Comparison of ENCODE assay signal across 14 mouse cellular contexts in genomic region chr19:53111996-53112590, GRCm38 (mm10). TPM values are rescaled to one million over a fixed set of nuclear protein-coding genes. Genes with fewer than 3 reads are reported as not detected.
DNase-seq lines count a peak whose midpoint lies in the region; ATAC-seq and TF ChIP-seq lines count a peak whose summit lies in the region.
"Had no signal": no experiment of that assay in that cellular context is flagged by ENCODE, and none has a peak within 500 bp of the region (broad histone marks: within the 10 kb centered on the region; RNA-seq: fewer than 3 reads in every experiment).

No protein-coding gene starts in this region.

- 57% methylated on average over 7 of the region's 7 CpGs for WGBS in intestine, postnatal 0 days
- WGBS in intestine, embryonic 15.5 days = 66% methylated on average over 7 of the region's 7 CpGs
- 37% methylated on average over 7 of the region's 7 CpGs for WGBS in lung, adult 2 months

- H3K27ac ChIP-seq in intestine, postnatal 0 days (ENCODE audit: low read depth, low read length) = 0 out of 2 replicates have a peak overlapping the region, but pooled peaks have one; percentile 46
- H3K27ac ChIP-seq in intestine, embryonic 15.5 days = no peak overlapping the region
- H3K27ac ChIP-seq: heart, embryonic 15.5 days; liver, embryonic 12.5 days had no signal

- DNase-seq in frontal cortex, postnatal 25 days (ENCODE audit: low spot score in 2 of 2) = no peak
- DNase-seq in lung, postnatal 36 days = peak; percentile 38
- no peak for DNase-seq in lung, adult 2 months
- DNase-seq in brain, adult 2 months (ENCODE audit: low read depth, low spot score) = peak; percentile 30
- no peak for DNase-seq in cerebellum, adult 9-11 months
- DNase-seq: adrenal gland, postnatal 36 days; embryo, embryonic 11 days; spleen, adult 18-20 months; thymus, adult 18-20 months had no signal

- no peaks in the 10 kb centered on the region for H3K4me1 ChIP-seq in intestine, postnatal 0 days (replicated peaks; ENCODE audit: control insufficient read depth, insufficient read depth, low read length)
- no peaks in the 10 kb centered on the region for H3K4me1 ChIP-seq in intestine, embryonic 15.5 days (replicated peaks)
- H3K4me1 ChIP-seq in lung, adult 2 months (ENCODE audit: control insufficient read depth, insufficient read depth, low read length) = peaks cover 4% of the 10 kb centered on the region
- H3K4me1 ChIP-seq: liver, embryonic 12.5 days had no signal

- H3K4me3 ChIP-seq in intestine, postnatal 0 days (ENCODE audit: low read depth, low read length) = no peak overlapping the region
- no peak overlapping the region for H3K4me3 ChIP-seq in intestine, embryonic 15.5 days (replicated peaks)
- H3K4me3 ChIP-seq in lung, adult 2 months (replicated peaks; ENCODE audit: extremely low read depth, low read depth, low read length) = no peak overlapping the region
- H3K4me3 ChIP-seq: heart, embryonic 15.5 days; liver, embryonic 12.5 days had no signal

- H3K9me3 ChIP-seq in intestine, postnatal 0 days (ENCODE audit: control insufficient read depth) = no peaks in the 10 kb centered on the region
- no peaks in the 10 kb centered on the region for H3K9me3 ChIP-seq in intestine, embryonic 15.5 days
- H3K9me3 ChIP-seq: heart, embryonic 15.5 days; liver, embryonic 12.5 days had no signal

- H3K27me3 ChIP-seq in intestine, postnatal 0 days (replicated peaks; ENCODE audit: control insufficient read depth, insufficient read depth, low read length) = no peaks in the 10 kb centered on the region
- no peaks in the 10 kb centered on the region for H3K27me3 ChIP-seq in intestine, embryonic 15.5 days (replicated peaks)
- H3K27me3 ChIP-seq: heart, embryonic 15.5 days; liver, embryonic 12.5 days had no signal

- no peak overlapping the region for H3K9ac ChIP-seq in intestine, postnatal 0 days (ENCODE audit: low read depth, low read length)
- no peak overlapping the region for H3K9ac ChIP-seq in intestine, embryonic 15.5 days
- H3K9ac ChIP-seq: heart, embryonic 15.5 days; liver, embryonic 12.5 days had no signal

- no peak for TF ChIP-seq CTCF in intestine, postnatal 0 days (IDR thresholded peaks at IDR 0.05; ENCODE audit: low read depth)
- no peak for TF ChIP-seq CTCF in lung, adult 2 months (IDR thresholded peaks at IDR 0.05; ENCODE audit: insufficient read depth, low read length)

- H3K4me2 ChIP-seq in intestine, postnatal 0 days (replicated peaks; ENCODE audit: low read depth) = no peak overlapping the region
- no peak overlapping the region for H3K4me2 ChIP-seq in intestine, embryonic 15.5 days (replicated peaks)
- H3K4me2 ChIP-seq: heart, embryonic 15.5 days; liver, embryonic 12.5 days had no signal

- ATAC-seq in frontal cortex, adult (ENCODE audit: low TSS enrichment) = peak; percentile 47
- ATAC-seq in intestine, postnatal 0 days = no peak
- ATAC-seq in intestine, embryonic 15.5 days = no peak
- ATAC-seq: liver, embryonic 12.5 days had no signal

- no peak for TF ChIP-seq POLR2A in lung, adult 2 months (IDR thresholded peaks at IDR 0.05; ENCODE audit: borderline replicate concordance, extremely low read depth, low read depth, low read length)

- H3K36me3 ChIP-seq in intestine, postnatal 0 days (ENCODE audit: control insufficient read depth, insufficient read depth) = no peaks in the 10 kb centered on the region
- H3K36me3 ChIP-seq in intestine, embryonic 15.5 days = no peaks in the 10 kb centered on the region
- H3K36me3 ChIP-seq: heart, embryonic 15.5 days; liver, embryonic 12.5 days had no signal

RNA-seq across cellular contexts. Expression of gene Add3, which starts 28.1 kb away (rescaled TPM):
- 46.8 and 50.9 TPM in 2 replicates for polyA plus RNA-seq in intestine, postnatal 0 days (2015; fragmentation: Nextera tagmentation; extraction: Ambion mirVana)
- 119 and 133 TPM in 2 replicates for polyA plus RNA-seq in intestine, embryonic 15.5 days (2015; fragmentation: Nextera tagmentation; extraction: Ambion mirVana)
- polyA plus RNA-seq in lung, adult 2 months (2012; rRNA removed) = 40.0 and 53.0 TPM in 2 replicates

Comparison
In these comparisons a context has a peak if more than half of its experiments do, and no peak if none do; other contexts are left out.
1. DNase-seq: peak in lung, postnatal 36 days (single experiment) and brain, adult 2 months (single experiment); none in frontal cortex, postnatal 25 days (0 of 2), lung, adult 2 months (single experiment) and cerebellum, adult 9-11 months (single experiment).